Mouse (Mus musculus): ENCODE data around the gene Nkx6-2.

GRCm38 (mm10) chr7:139563425-139563824 is 19.2 kb downstream of the Nkx6-2 start:
- TF ChIP-seq CTCF (IDR thresholded peaks at IDR 0.05) (no peak), EP300 (IDR thresholded peaks at IDR 0.05; ENCODE audit: insufficient read depth, low read depth, low read length) (no peak)
